Mouse (Mus musculus) C2C12 (cell line): ENCODE results near the gene Agr3.

Experiments used
- CEBPB ChIP-seq: IDR thresholded peaks from one replicate; pipeline ENCODE4 v1.6.1; 2011; ENCODE audit warnings: low read depth, mild to moderate bottlenecking, control low read depth, moderate library complexity
- CTCF ChIP-seq: IDR thresholded peaks from one replicate; pipeline ENCODE4 v1.5.1; 2011; ENCODE audit not compliant: control insufficient read depth, insufficient read depth, insufficient read length
- FOSL1 ChIP-seq: IDR thresholded peaks from one replicate; pipeline ENCODE4 v1.8.0; 2011; ENCODE audit warnings: mild to moderate bottlenecking, low read length; ENCODE audit not compliant: poor library complexity, insufficient read depth, severe bottlenecking
- MAX ChIP-seq: IDR thresholded peaks from one replicate; pipeline ENCODE4 v1.6.1; 2011; ENCODE audit warnings: mild to moderate bottlenecking, control low read depth
- MYOG ChIP-seq: IDR thresholded peaks from one replicate; pipeline ENCODE4 v1.6.1; 2011; ENCODE audit not compliant: control insufficient read depth, insufficient read length; ENCODE audit errors: extremely low read depth
- USF1 ChIP-seq: IDR thresholded peaks from one replicate; pipeline ENCODE4 v1.6.1; 2011; ENCODE audit warnings: low read depth, mild to moderate bottlenecking, control low read depth, moderate library complexity

DNA sequence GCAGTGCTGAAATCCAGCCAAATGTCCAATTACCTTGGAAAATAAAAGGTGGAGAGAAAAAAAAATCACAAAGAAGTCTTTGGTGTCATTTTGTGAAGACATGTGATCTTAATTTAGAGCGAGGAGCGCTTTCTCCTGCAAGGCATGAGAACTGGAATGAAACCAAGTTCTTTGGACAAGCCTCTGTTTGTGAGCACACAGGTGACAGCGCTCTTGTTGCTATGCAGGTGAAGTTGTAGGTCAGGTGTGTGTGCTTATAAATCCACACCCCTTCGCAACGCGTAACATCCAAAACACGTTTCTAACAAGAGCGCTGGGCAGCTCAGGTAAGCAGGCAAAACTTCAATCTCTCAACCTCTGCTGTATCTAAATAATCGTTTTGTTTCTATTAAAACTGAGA lies at the start of gene Agr3:
- TF ChIP-seq CTCF (no peak), MYOG (no peak), MAX (no peak), FOSL1 (no peak), USF1 (no peak), CEBPB (no peak)
